Mouse (Mus musculus) myocyte (in vitro differentiated cells): ENCODE data around the gene Aire.

Source experiments
- CEBPB ChIP-seq: IDR thresholded peaks from 2 replicates; pipeline ENCODE4 v1.6.1; 2011; ENCODE audit warnings: mild to moderate bottlenecking, moderate library complexity; ENCODE audit not compliant: poor library complexity, insufficient read depth, severe bottlenecking
- E2F4 ChIP-seq: IDR thresholded peaks from one replicate; pipeline ENCODE4 v1.6.1; 2011; ENCODE audit warnings: mild to moderate bottlenecking, control low read depth, moderate library complexity; ENCODE audit not compliant: insufficient read depth
- MAX ChIP-seq: IDR thresholded peaks from one replicate; pipeline ENCODE4 v1.6.1; 2011; ENCODE audit warnings: low read depth, mild to moderate bottlenecking, control low read depth
- MYOD1 ChIP-seq, 3 experiments: IDR thresholded peaks; one replicate each; pipeline ENCODE4 v1.6.1; 2011; ENCODE audit warnings: control low read depth in 2 of 3, low read depth in 2 of 3, mild to moderate bottlenecking in 2 of 3, moderate library complexity in 1 of 3; ENCODE audit not compliant: insufficient read length in 2 of 3, control insufficient read depth in 1 of 3
- MYOG ChIP-seq, 3 experiments: IDR thresholded peaks; one replicate each; pipeline ENCODE4 v1.6.1; 2011; ENCODE audit warnings: control low read depth in 2 of 3, low read depth in 2 of 3, mild to moderate bottlenecking in 2 of 3; ENCODE audit not compliant: insufficient read length in 2 of 3, control insufficient read depth in 1 of 3, insufficient read depth in 1 of 3
- POLR2A ChIP-seq: IDR thresholded peaks from one replicate; pipeline ENCODE4 v1.6.1; 2011; ENCODE audit warnings: low read depth, mild to moderate bottlenecking, control low read depth, moderate library complexity; ENCODE audit not compliant: insufficient read length
- POLR2AphosphoS2 ChIP-seq: IDR thresholded peaks from one replicate; pipeline ENCODE4 v1.6.1; 2011; ENCODE audit warnings: low read depth, control low read depth; ENCODE audit not compliant: insufficient read length
- REST ChIP-seq: IDR thresholded peaks from one replicate; pipeline ENCODE4 v1.6.1; 2011; ENCODE audit warnings: mild to moderate bottlenecking, control low read depth, moderate library complexity; ENCODE audit not compliant: insufficient read depth, insufficient read length
- SRF ChIP-seq: IDR thresholded peaks from one replicate; pipeline ENCODE4 v1.6.1; 2011; ENCODE audit warnings: low read depth; ENCODE audit not compliant: control insufficient read depth, insufficient read length
- TCF12 ChIP-seq: IDR thresholded peaks from one replicate; pipeline ENCODE4 v1.6.1; 2011; ENCODE audit warnings: mild to moderate bottlenecking, control low read depth; ENCODE audit not compliant: poor library complexity, insufficient read depth, severe bottlenecking
- USF1 ChIP-seq: IDR thresholded peaks from one replicate; pipeline ENCODE4 v1.6.1; 2011; ENCODE audit warnings: low read depth, mild to moderate bottlenecking, control low read depth, moderate library complexity

DNA sequence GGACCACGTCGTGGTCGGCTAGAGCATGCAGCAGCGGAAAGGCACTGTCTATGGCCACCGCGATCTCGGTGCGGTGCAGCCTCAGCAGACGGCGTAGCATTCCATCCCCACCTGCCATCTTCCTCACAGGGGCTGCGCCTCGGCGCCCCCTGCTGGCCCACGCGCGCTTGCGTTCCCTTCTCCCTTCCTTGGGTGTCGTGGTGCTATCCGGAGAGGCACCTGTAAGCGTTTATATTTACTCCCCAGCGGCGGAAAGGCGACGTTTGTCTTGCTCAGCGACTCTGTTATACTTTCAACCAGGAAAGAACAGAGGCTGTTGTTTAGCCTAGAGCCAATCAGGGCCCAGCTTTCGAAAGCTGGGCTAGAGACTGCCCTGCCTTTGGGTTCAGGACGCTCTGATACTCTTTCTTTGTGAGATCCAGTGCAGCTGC is at the start of gene Aire:
- TF ChIP-seq POLR2A (no peak), E2F4 (no peak), TCF12 (no peak), USF1 (no peak), MAX (no peak), POLR2AphosphoS2 (no peak), REST (no peak), MYOD1 (IDR thresholded peaks at IDR 0.05; ENCODE audit: control insufficient read depth in 1 of 3, insufficient read length in 2 of 3, low read depth in 2 of 3) (no peak), MYOG (IDR thresholded peaks at IDR 0.05; ENCODE audit: control insufficient read depth in 1 of 3, insufficient read depth in 1 of 3, insufficient read length in 2 of 3, low read depth in 2 of 3) (no peak), SRF (no peak), CEBPB (no peak)
